Mouse (Mus musculus) kidney, postnatal 0 days (tissue): ENCODE data around the gene Tmem230. TPM values are rescaled to one million over a fixed set of nuclear protein-coding genes. Genes with fewer than 3 reads are reported as not detected.

Source experiments
- ATAC-seq: fragments of 200-750 bp; cut with Nextera tagmentation; replicated peaks from 2 replicates; pipeline ENCODE4 v1.8.0; 2017; ENCODE audit warnings: low read depth, moderate number of reproducible peaks, moderate TSS enrichment, moderate library complexity; ENCODE audit not compliant: low FRiP score
- DNase-seq: peaks from one replicate; pipeline ENCODE4 v3.0.0-alpha.2; 2016; ENCODE audit warnings: low spot score
- H3K27ac ChIP-seq: fragments of 300-500 bp; sonication (generic); 2 replicates; pipeline ENCODE4 v1.5.1; 2014; ENCODE audit warnings: mild to moderate bottlenecking
- H3K27me3 ChIP-seq: fragments of 300-500 bp; sonication (generic); 2 replicates; pipeline ENCODE4 v1.6.1; 2014; ENCODE audit warnings: low read length, mixed read lengths; ENCODE audit not compliant: insufficient read depth
- H3K36me3 ChIP-seq: fragments of 300-500 bp; sonication (generic); 2 replicates; pipeline ENCODE4 v1.6.1; 2014; ENCODE audit warnings: low read length, mixed read lengths; ENCODE audit not compliant: insufficient read depth
- H3K4me1 ChIP-seq: fragments of 300-500 bp; sonication (generic); replicated peaks from 2 replicates; pipeline ENCODE4 v1.6.1; 2014; ENCODE audit warnings: antibody characterized with exemption, low read length, mixed read lengths; ENCODE audit not compliant: insufficient read depth
- H3K4me2 ChIP-seq: fragments of 300-500 bp; sonication (generic); 2 replicates; pipeline ENCODE4 v1.6.1; 2014; ENCODE audit warnings: mild to moderate bottlenecking, low read length, moderate library complexity, mixed read lengths
- H3K4me3 ChIP-seq: fragments of 300-500 bp; sonication (generic); replicated peaks from 2 replicates; pipeline ENCODE4 v1.5.1; 2014; ENCODE audit warnings: low read depth, low read length
- H3K9ac ChIP-seq: fragments of 300-500 bp; sonication (generic); 2 replicates; pipeline ENCODE4 v1.6.1; 2014; ENCODE audit warnings: low read depth, low read length
- H3K9me3 ChIP-seq: fragments of 300-500 bp; sonication (generic); replicated peaks from 2 replicates; pipeline ENCODE4 v1.6.1; 2016; ENCODE audit warnings: low read length, inconsistent platforms, mixed read lengths
- CTCF ChIP-seq: IDR thresholded peaks from 2 replicates; pipeline ENCODE4 v1.5.1; 2016; ENCODE audit warnings: antibody characterized with exemption, low read depth, mild to moderate bottlenecking, moderate library complexity
- WGBS: fragments of 180-500 bp; shearing (Covaris S2); extraction: QIAGEN DNeasy Blood & Tissue Kit; methylation state at CpG from one replicate; pipeline ENCODE4 v1.1.7; 2014; 5-methylcytosine and 5-hydroxymethylcytosine counted together
- polyA plus RNA-seq: library from polyadenylated mRNA; unstranded; fragments of >200 nt; fragmentation: Nextera tagmentation; extraction: Ambion mirVana; gene quantifications from 2 replicates; pipeline ENCODE4 v1.2.1, GENCODE M21; 2015

The Tmem230 gene
- polyA plus RNA-seq, 1 experiment from 2014 or later: 49.7 TPM

DNA sequence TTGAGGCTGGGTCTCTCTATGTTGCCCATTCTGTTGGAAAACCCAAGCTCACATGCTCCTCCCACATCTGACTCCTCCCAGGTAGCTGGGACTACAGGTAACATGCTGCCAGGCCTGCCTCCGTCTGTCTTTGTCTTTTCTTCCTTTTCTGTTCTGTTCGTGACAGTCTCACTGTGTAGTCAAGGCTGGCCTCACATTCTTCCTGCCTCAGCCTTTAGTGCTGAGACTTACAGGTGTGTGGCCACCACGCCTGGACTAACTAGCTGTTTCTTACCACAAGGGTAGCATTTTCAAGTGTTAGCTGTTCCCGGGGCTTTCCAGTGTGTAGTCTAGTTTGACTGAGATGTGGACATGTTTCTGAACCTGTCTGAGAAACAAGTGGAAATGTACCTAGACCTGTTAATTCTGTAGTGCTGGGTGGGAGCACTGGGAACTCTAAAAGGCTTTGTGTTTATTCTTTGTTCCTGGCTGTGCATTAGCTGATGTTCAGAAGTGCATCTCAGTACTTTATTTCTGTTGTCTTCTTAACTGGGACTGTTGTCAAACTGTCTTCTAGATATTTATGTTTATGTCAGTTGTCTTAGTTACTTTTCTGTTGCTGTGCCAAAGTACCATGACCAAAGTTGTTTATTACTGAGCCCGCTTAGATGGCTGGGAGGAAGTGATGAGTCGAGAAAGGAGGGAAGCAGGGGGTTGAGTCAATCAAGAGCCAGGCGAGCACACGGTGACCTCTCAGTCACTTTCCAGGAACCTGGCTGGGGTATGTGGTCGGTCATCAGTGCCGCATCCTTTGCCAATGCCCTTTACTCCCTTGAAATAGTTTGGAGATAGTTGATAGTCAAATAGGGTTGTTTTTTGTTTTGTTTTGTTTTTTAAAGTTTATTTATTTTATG, 34.2 kb upstream of the Tmem230 start:
- peak overlapping the region; percentile 51; the same call in 1 of the 2 replicates for H3K27ac ChIP-seq
- TF ChIP-seq CTCF: no peak
- ATAC-seq (no peak), DNase-seq (peak; percentile 52)
- H3K4me2 ChIP-seq: no peak overlapping the region
- no peaks in the 10 kb centered on the region for H3K36me3 ChIP-seq
- H3K9me3 ChIP-seq: no peaks in the 10 kb centered on the region
- H3K4me3 ChIP-seq: no peak overlapping the region
- WGBS: 48% methylated on average over 10 of the region's 10 CpGs
- H3K27me3 ChIP-seq: no peaks in the 10 kb centered on the region
- H3K9ac ChIP-seq: no peak overlapping the region
- H3K4me1 ChIP-seq: peaks cover 31% of the 10 kb centered on the region

- WGBS: 91% methylated on average over 10 of the region's 10 CpGs
- TF ChIP-seq CTCF: no peak
- no peak overlapping the region for H3K27ac ChIP-seq
- ATAC-seq (no peak), DNase-seq (no peak)
- no peaks in the 10 kb centered on the region for H3K9me3 ChIP-seq
- H3K9ac ChIP-seq: no peak overlapping the region
- H3K27me3 ChIP-seq: no peaks in the 10 kb centered on the region
- no peak overlapping the region for H3K4me3 ChIP-seq
- peaks cover 31% of the 10 kb centered on the region for H3K4me1 ChIP-seq
- no peaks in the 10 kb centered on the region for H3K36me3 ChIP-seq
- H3K4me2 ChIP-seq: no peak overlapping the region
Measured at GRCm38 (mm10) chr2:132280518-132281120, 33.0 kb upstream of the Tmem230 start.

DNA sequence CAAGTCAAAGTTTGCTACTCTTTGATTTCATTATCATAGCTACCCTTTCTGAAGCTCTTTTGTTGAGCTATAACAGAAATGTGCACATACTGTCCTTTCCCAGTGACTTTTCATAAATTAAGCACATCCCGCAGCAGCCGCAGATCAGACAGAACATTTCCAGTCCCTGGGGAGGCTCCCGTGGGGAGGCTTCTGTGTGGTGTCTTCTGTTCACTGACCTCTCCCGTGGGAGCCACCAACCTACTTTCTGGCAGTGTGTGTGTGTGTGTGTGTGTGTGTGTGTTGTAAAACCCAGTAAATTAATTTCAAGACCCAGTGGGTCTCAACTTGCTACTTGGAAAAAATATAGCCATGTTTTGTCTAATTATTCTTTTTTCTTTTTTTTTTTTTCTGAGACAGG, 32.4 kb upstream of the Tmem230 start:
- DNase-seq (no peak), ATAC-seq (no peak)
- H3K27me3 ChIP-seq: no peaks in the 10 kb centered on the region
- H3K4me1 ChIP-seq: peaks cover 31% of the 10 kb centered on the region
- no peak overlapping the region for H3K27ac ChIP-seq
- no peaks in the 10 kb centered on the region for H3K9me3 ChIP-seq
- no peak overlapping the region for H3K9ac ChIP-seq
- 39% methylated on average over 4 of the region's 4 CpGs for WGBS
- no peaks in the 10 kb centered on the region for H3K36me3 ChIP-seq
- no peak overlapping the region for H3K4me3 ChIP-seq
- no peak overlapping the region for H3K4me2 ChIP-seq
- TF ChIP-seq CTCF: no peak

DNA sequence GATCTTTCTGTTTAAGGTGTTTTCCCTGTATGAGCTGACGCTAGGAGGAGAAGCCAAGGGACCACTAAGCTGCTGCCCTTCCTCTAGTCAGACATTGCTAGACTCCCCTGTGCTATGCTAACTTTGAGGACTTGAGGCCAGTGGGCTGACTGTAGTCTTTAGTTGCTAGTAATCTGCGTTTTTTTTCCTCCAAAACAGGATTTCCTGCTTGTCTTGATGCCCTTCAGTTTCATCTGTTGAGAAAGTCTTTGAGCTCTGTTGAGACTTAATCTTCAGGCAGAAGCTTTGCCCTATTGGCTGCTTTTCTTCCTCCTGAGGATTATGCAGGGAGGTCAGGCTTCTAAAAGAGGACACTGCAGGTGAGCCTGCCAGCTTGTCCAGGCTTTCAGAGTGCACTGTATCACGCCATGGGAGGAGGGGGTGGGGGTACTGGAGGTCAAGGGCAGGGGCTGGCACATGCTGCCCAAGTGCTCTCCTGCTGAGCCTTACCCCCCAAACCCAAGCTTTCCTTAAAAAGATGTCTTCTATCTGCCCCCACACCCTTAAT, 31.8 kb upstream of the Tmem230 start:
- Histone ChIP-seq H3K4me1 (peaks cover 30% of the 10 kb centered on the region), H3K36me3 (no peaks in the 10 kb centered on the region), H3K9me3 (no peaks in the 10 kb centered on the region), H3K4me3 (no peak overlapping the region), H3K27me3 (no peaks in the 10 kb centered on the region), H3K4me2 (no peak overlapping the region), H3K27ac (no peak overlapping the region), H3K9ac (no peak overlapping the region)
- TF ChIP-seq CTCF: no peak
- no peak for ATAC-seq
- DNase-seq: no peak
- 65% methylated on average over 3 of the region's 3 CpGs for whole genome bisulfite sequencing

- Histone ChIP-seq H3K27ac (peak overlapping the region; percentile 36; the same call in 1 of the 2 replicates), H3K4me3 (no peak overlapping the region), H3K9ac (no peak overlapping the region), H3K4me1 (peaks cover 19% of the 10 kb centered on the region; the same call in 1 of the 2 replicates), H3K27me3 (no peaks in the 10 kb centered on the region), H3K4me2 (no peak overlapping the region), H3K36me3 (no peaks in the 10 kb centered on the region), H3K9me3 (no peaks in the 10 kb centered on the region)
- no peak for TF ChIP-seq CTCF
- DNase-seq (peak; percentile 43), ATAC-seq (peak; percentile 59; the same call in 1 of the 2 replicates)
- WGBS: 36% methylated on average over 8 of the region's 8 CpGs
Measured at GRCm38 (mm10) chr2:132278273-132278853, 30.8 kb upstream of the Tmem230 start.

DNA sequence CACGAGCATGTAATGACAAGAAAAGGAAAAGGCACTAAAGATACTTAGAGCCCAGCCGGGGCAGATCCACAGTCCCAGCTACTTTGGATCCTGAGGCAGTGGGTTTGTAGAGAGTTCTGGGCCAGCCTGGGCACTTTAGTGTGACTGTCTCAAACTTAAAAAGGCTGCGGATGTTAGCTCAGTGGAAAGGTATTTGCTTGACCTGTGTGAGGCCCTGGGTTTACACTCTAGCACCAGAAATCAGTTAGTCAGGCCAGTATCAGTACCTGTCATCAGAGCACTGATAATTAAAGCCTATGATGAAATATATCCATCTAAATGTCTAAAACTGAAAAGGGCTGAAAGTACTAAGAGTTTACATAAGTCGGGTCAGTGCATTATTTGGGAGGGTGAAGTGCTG, 28.6 kb upstream of the Tmem230 start:
- 77% methylated on average over 4 of the region's 4 CpGs for WGBS
- ATAC-seq (no peak), DNase-seq (no peak)
- no peaks in the 10 kb centered on the region for H3K27me3 ChIP-seq
- no peak for TF ChIP-seq CTCF
- H3K4me2 ChIP-seq: no peak overlapping the region
- H3K4me1 ChIP-seq: 0 out of 2 replicates have a peak, but pooled peaks cover 7% of the 10 kb centered on the region
- H3K36me3 ChIP-seq: no peaks in the 10 kb centered on the region
- H3K27ac ChIP-seq: no peak overlapping the region
- no peak overlapping the region for H3K9ac ChIP-seq
- H3K4me3 ChIP-seq: no peak overlapping the region
- H3K9me3 ChIP-seq: no peaks in the 10 kb centered on the region
